Mouse (Mus musculus) bone marrow macrophage, adult 2 months (primary cell): ENCODE data around the gene Dapk3. TPM values are rescaled to one million over a fixed set of nuclear protein-coding genes. Genes with fewer than 3 reads are reported as not detected.

Source experiments
- H3K27ac ChIP-seq: 2 replicates; pipeline ENCODE4 v1.5.1; 2012; ENCODE audit warnings: low read depth, low read length; ENCODE audit not compliant: insufficient read depth
- H3K4me1 ChIP-seq: 2 replicates; pipeline ENCODE4 v1.6.1; 2012; ENCODE audit warnings: low read length; ENCODE audit not compliant: control insufficient read depth, insufficient read depth
- H3K4me3 ChIP-seq: 2 replicates; pipeline ENCODE4 v1.5.1; 2012; ENCODE audit warnings: mild to moderate bottlenecking, low read length, moderate library complexity; ENCODE audit not compliant: insufficient read depth
- CTCF ChIP-seq: IDR thresholded peaks from 2 replicates; pipeline ENCODE4 v1.5.1; 2012; ENCODE audit warnings: low read depth, mild to moderate bottlenecking, low read length, moderate library complexity
- POLR2A ChIP-seq: IDR thresholded peaks from 2 replicates; pipeline ENCODE4 v1.6.1; 2012; ENCODE audit warnings: mild to moderate bottlenecking, low read depth, low read length, borderline replicate concordance
- polyA plus RNA-seq: library from polyadenylated mRNA; stranded (reverse); fragments of >200 nt; gene quantifications from 2 replicates; pipeline ENCODE4 v1.2.4, GENCODE M21; 2012; ENCODE audit not compliant: missing spikeins, insufficient read depth, insufficient read length

Gene Dapk3
- polyA plus RNA-seq, 1 experiment: 36.4 TPM

DNA sequence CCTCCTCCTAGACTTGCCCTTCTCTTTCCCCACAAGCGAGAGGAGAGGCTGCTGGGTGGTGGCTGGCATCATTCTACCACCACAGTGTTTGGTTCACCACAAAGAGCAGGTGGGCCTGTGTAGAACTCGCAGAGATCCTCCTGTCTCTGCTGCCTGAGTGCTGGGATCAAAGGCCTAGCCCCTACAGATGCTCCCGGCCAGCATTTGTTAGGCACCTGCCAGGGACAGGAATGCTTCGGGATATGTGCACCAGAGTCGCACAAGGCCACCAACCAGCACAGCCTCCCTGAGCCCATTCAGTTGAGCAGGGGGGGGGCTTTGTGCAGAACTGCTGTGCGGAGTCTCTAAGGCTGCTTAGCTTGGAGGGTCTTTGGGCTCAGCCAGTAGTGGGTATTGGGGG is 37.5 kb upstream of the Dapk3 start:
- TF ChIP-seq CTCF (no peak), POLR2A (no peak)
- Histone ChIP-seq H3K4me3 (no peak overlapping the region), H3K4me1 (peaks cover 37% of the 10 kb centered on the region), H3K27ac (no peak overlapping the region)

DNA sequence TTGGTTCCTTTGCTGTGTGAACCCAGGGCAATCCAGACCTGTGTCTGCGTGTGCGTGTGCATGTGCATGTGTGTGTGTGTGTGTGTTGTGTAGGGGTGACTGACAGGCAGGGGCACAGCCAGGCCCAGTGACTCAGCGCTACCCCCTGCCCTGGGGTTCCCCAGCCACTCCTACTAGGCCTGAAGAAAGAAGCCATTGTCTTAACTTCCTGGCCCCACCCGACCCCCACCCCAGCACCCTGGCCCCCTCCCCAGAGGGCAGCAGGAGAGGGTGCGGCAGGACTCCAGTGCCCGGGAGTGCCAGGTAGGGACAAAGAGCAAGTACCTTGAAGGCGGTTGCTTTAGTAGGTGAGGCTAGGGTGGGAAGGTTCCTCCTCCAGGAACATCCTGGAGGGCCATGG is 37.0 kb upstream of the Dapk3 start:
- no peak overlapping the region for H3K4me3 ChIP-seq
- peaks cover 33% of the 10 kb centered on the region for H3K4me1 ChIP-seq
- no peak overlapping the region for H3K27ac ChIP-seq
- TF ChIP-seq POLR2A (no peak), CTCF (no peak)

DNA sequence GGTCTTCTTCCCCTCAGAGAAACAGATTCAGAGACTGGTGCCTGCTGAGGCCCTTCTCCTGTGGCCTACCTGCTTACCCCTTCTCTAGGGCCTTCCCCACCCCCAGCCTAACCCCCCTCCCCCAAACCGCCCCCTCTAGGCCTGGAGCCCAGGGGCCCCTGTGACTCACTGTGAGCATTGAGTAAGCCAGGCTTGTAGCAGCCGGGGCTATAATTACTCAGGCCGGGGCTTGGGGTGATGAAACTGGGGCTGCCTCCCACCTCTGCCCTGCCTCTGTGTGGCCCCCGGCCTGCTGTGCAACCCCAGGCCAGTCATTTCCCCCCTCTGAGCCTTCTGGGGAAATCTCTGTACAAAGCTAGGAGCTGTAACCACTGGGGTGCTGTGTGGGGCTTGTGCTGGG is 36.5 kb upstream of the Dapk3 start:
- Histone ChIP-seq H3K27ac (no peak overlapping the region), H3K4me1 (peaks cover 31% of the 10 kb centered on the region), H3K4me3 (no peak overlapping the region)
- TF ChIP-seq POLR2A: no peak
- no peak for TF ChIP-seq CTCF

DNA sequence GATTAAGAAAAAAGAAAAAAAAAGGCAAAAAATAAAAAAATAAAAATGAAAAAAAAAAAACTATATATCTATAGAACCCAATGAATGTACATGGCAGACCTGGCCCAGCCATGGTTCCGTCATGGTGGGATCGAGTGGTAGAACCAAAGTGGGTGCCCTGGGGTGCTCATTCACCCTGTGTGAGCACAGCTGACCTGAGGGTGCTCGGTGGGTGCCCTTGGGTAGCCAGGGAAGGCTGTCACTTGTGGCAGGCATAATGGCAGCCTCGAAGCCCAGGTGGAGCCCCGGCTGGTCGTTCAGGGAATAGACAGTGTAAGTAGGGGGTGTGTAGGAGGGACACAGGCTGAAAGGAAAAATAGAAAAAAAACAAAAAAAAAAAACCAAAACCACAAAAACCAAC is 31.5 kb upstream of the Dapk3 start:
- H3K4me3 ChIP-seq: no peak overlapping the region
- TF ChIP-seq POLR2A (no peak), CTCF (no peak)
- H3K4me1 ChIP-seq: peaks cover 9% of the 10 kb centered on the region; the same call in 1 of the 2 replicates
- H3K27ac ChIP-seq: no peak overlapping the region

DNA sequence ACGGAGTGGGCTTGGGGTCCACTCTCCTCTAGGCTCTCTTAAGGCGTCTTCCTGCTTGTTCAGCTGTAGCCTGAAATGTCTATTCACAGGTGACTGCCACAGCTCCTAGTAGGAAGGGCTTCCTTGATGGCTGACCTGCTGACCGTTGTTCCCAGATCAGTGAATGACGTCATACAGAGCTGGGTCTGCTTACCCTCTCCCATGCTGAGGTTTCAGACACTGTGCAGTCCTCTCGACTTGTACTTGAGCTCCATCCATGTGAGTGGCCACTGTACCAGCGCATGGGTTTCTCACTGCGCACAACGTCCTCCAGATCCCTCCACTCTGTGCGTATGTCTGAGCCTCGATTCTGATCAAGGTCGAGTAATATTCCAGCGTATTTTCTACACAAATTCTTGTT is 30.2 kb upstream of the Dapk3 start:
- Histone ChIP-seq H3K4me1 (peaks cover 2% of the 10 kb centered on the region; the same call in 1 of the 2 replicates), H3K27ac (no peak overlapping the region), H3K4me3 (no peak overlapping the region)
- TF ChIP-seq CTCF (no peak), POLR2A (no peak)

DNA sequence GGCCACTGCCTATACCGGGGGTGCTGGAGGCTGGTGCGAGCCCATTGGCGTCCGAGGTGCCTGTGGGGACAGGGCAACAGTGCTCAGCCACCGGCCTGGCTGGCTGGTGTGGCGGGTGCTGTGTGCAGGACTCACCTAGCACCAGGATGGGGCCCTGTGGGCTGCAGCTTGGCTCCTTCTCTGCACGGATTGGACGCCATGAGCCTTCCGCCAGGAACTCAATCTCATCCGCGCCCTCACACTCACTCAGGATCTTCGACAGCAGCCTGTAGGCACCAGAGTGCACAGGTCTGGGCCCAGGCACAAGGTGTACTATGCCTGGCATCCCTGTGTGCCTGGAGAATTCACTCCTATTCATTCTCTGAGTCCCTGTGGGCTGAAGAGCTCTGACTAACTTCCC is 28.5 kb upstream of the Dapk3 start:
- no peak overlapping the region for H3K4me3 ChIP-seq
- no peak overlapping the region for H3K27ac ChIP-seq
- TF ChIP-seq POLR2A (no peak), CTCF (no peak)
- H3K4me1 ChIP-seq: peaks cover 2% of the 10 kb centered on the region; the same call in 1 of the 2 replicates

DNA sequence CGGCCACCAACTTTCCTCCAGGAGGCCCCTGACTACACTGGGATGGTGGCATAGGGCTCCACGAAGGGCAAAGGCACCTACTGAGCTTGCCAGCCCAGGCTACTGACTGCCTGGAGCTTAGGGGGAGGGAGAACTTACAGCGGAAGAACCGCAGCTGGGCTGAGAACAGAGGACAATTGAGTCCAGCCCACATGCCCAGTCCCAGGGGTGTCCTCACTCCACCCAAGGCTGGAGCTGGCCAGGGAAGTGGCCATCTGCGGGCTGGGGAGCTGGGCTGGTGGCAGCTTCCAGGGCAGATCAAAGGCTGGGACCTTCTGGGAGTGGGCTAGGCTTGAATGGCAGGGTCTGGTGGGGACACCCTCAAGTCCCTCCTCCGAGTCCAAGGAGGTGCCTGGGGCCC is 28.1 kb upstream of the Dapk3 start:
- no peak overlapping the region for H3K4me3 ChIP-seq
- no peak overlapping the region for H3K27ac ChIP-seq
- TF ChIP-seq CTCF (no peak), POLR2A (no peak)
- H3K4me1 ChIP-seq: peaks cover 2% of the 10 kb centered on the region; the same call in 1 of the 2 replicates

DNA sequence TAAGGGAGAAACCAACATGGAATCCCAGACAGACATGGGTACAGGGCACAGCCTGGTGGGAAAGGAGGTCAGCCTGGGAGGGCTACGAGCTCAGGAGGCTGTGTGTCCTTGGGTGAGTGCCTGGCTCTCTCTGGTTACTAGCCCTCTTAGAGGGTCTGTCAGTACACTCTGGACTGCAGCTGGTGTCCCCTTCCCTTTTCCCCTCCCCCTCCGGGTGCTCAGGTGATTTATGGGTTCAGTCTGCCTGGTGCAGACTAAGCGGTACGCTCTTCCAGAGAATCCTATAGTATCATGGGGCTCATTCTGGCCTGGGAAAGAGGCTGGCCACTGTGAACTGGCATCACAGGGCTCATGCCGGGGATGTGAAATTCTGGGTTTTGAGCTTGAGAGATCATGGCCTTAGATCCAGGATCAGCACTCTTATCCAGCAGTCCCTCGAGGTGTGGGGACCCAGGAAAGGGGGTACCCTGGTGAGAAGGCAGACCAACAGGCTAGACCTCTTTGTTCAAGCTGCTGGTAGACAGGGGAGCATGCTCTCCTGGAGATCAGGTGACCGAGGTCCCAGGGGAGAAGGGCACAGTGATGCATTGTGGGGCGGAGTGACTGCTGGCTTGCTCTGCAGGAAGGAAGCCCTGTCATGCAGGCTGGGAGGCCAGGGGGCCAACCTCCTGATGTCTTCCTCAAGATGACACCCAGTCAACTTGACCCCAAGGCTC is 21.0 kb upstream of the Dapk3 start:
- Histone ChIP-seq H3K4me3 (no peak overlapping the region), H3K4me1 (peaks cover 13% of the 10 kb centered on the region), H3K27ac (no peak overlapping the region)
- TF ChIP-seq CTCF: no peak
- TF ChIP-seq POLR2A: no peak

DNA sequence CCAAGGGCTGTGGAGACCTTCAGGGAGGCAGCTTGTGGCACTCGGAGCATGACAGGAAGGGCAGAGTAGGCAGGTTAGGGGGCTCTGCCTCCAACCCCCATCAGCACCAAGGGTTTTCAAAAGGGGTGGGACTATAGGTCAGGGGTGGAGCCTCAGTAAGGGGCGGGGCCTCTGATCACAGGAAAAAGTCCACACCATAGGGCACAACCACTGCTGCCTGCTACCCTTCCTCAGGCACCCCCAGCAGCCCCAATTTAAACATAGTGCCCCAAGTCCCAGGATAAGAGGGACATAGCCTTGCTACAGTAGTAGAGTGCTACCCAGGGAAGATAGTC is 20.5 kb upstream of the Dapk3 start:
- no peak overlapping the region for H3K4me3 ChIP-seq
- no peak overlapping the region for H3K27ac ChIP-seq
- TF ChIP-seq CTCF (no peak), POLR2A (no peak)
- H3K4me1 ChIP-seq: peaks cover 13% of the 10 kb centered on the region

DNA sequence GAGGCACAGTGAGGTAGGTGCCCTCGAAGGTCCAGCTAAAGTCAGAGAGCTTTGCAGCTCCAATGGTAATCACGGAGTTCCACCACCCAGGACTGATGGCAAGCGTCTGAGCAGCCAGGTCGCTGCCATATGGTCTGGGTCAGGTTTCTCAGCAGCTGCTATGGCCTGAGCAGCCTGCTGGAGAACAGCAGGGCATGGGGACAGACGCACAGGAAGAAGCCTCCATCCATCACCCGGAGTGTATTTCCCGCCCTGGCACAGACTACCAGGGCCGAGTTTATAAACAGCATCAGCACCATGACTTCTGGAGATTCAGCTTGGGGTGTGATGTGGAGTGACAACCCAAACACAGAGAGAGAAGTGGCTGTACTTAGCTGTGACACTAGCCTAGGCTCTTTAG is 17.7 kb upstream of the Dapk3 start:
- no peak overlapping the region for H3K4me3 ChIP-seq
- no peak overlapping the region for H3K27ac ChIP-seq
- TF ChIP-seq POLR2A: no peak
- no peak for TF ChIP-seq CTCF
- peaks cover 19% of the 10 kb centered on the region for H3K4me1 ChIP-seq
